Mouse (Mus musculus): ENCODE data around the gene Fos. TPM values are rescaled to one million over a fixed set of nuclear protein-coding genes. Genes with fewer than 3 reads are reported as not detected.
"Not testable (repeated sequence)": the region's sequence is repeated elsewhere in the genome, so short reads cannot be mapped to it uniquely, and the experiment has no call there.

Gene Fos
- polyA plus RNA-seq, 3 experiments from 2014 or later, result 11.0 to 84.6 (median 15.2) TPM

GRCm38 (mm10) chr12:85523421-85524192, 49.9 kb downstream of the Fos start:
- no peak for ATAC-seq

GRCm38 (mm10) chr12:85524193-85524858, 50.6 kb downstream of the Fos start:
- ATAC-seq, result no peak

- not testable (repeated sequence) for ATAC-seq
Observed at GRCm38 (mm10) chr12:85524859-85525495, 51.3 kb downstream of the Fos start.

Other genes starting within 250 kb of the Fos start
- 10 to 100 TPM in 2 of 3 experiments, 1 to 10 TPM in 1; 6.4 to 12.6 (median 11.9) TPM for gene Mlh3, start 203.3 kb upstream of the Fos start, polyA plus RNA-seq (2017; shearing (Covaris generic))
- 10 to 100 TPM; 43.3 to 63.7 (median 54.8) TPM for gene Acyp1, start 185.5 kb upstream of the Fos start, polyA plus RNA-seq (2017; shearing (Covaris generic))
- gene Zc2hc1c, start 185.3 kb upstream of the Fos start, polyA plus RNA-seq (2017; shearing (Covaris generic)), result under 1 TPM; 0.21 to 0.54 (median 0.24) TPM
- gene Nek9, start 134.5 kb upstream of the Fos start, polyA plus RNA-seq (2017; shearing (Covaris generic)), result 10 to 100 TPM in 2 of 3 experiments, 1 to 10 TPM in 1; 9.7 to 13.6 (median 10.8) TPM
- gene Tmed10, start 99.0 kb upstream of the Fos start, polyA plus RNA-seq (2017; shearing (Covaris generic)), result 100 to 1,000 TPM; 186 to 239 (median 213) TPM
- gene Jdp2, start 125.1 kb downstream of the Fos start, polyA plus RNA-seq (2017; shearing (Covaris generic)), result under 1 TPM; 0.37 to 0.59 (median 0.58) TPM
- 100 to 1,000 TPM; 172 to 296 (median 268) TPM for gene Batf, start 212.8 kb downstream of the Fos start, polyA plus RNA-seq (2017; shearing (Covaris generic))

Data from inflammation-experienced regulatory T-cells, adult 6 months (primary cell).